Mouse (Mus musculus) R1 (cell line): ENCODE results near the gene Pmpcb.
A peak's percentile ranks its signal among the peaks of the same experiment; 100 is the strongest.

Experiments used
- DNase-seq: peaks from one replicate; pipeline ENCODE4 v3.0.0-alpha.2; 2018; ENCODE audit warnings: low read depth, low spot score

Gene Pmpcb

GRCm38 (mm10) chr5:21732177-21732911 lies 4.6 kb upstream of the Pmpcb start:
- peak; percentile 85 for DNase-seq

- DNase-seq, result peak; percentile 63
Observed at GRCm38 (mm10) chr5:21732930-21733329, 4.0 kb upstream of the Pmpcb start.

- peak; percentile 35 for DNase-seq
Observed at GRCm38 (mm10) chr5:21735100-21735499, 1.8 kb upstream of the Pmpcb start.

GRCm38 (mm10) chr5:21735584-21735983 lies 1.4 kb upstream of the Pmpcb start:
- DNase-seq, result peak; percentile 94

- DNase-seq, result peak; percentile 36
Observed at GRCm38 (mm10) chr5:21736046-21736445, 895 bp upstream of the Pmpcb start.

- DNase-seq, result no peak
Observed at GRCm38 (mm10) chr5:21737620-21738019, 679 bp downstream of the Pmpcb start.

GRCm38 (mm10) chr5:21739120-21739519 lies 2.2 kb downstream of the Pmpcb start:
- DNase-seq, result no peak

- DNase-seq, result peak; percentile 78
Observed at GRCm38 (mm10) chr5:21739881-21740280, 2.9 kb downstream of the Pmpcb start.

- no peak for DNase-seq
Observed at GRCm38 (mm10) chr5:21743606-21744005, 6.7 kb downstream of the Pmpcb start.

- DNase-seq, result no peak
Observed at GRCm38 (mm10) chr5:21744651-21745050, 7.7 kb downstream of the Pmpcb start.

- no peak for DNase-seq
Observed at GRCm38 (mm10) chr5:21745966-21746365, 9.0 kb downstream of the Pmpcb start.

GRCm38 (mm10) chr5:21768506-21768905 lies 31.6 kb downstream of the Pmpcb start:
- no peak for DNase-seq

- DNase-seq, result no peak
Observed at GRCm38 (mm10) chr5:21769841-21770240, 32.9 kb downstream of the Pmpcb start.

GRCm38 (mm10) chr5:21776491-21776890 lies 39.5 kb downstream of the Pmpcb start:
- peak; percentile 61 for DNase-seq

- peak; percentile 64 for DNase-seq
Observed at GRCm38 (mm10) chr5:21784161-21785052, 47.5 kb downstream of the Pmpcb start.

- peak; percentile 94 for DNase-seq
Observed at GRCm38 (mm10) chr5:21785053-21785452, 48.1 kb downstream of the Pmpcb start, which contains the start of the genes Dnajc2 and Psmc2. Gene Dnajc2 (minus strand): TSS chr5:21785251. Gene Psmc2 (plus strand): TSS chr5:21785283.

GRCm38 (mm10) chr5:21785776-21786175 lies 48.8 kb downstream of the Pmpcb start:
- DNase-seq, result no peak

GRCm38 (mm10) chr5:21786258-21787185 lies 49.6 kb downstream of the Pmpcb start:
- DNase-seq, result peak; percentile 96

GRCm38 (mm10) chr5:21787186-21788105 lies 50.5 kb downstream of the Pmpcb start:
- DNase-seq, result no peak

- DNase-seq, result no peak
Observed at GRCm38 (mm10) chr5:21789061-21789460, 52.1 kb downstream of the Pmpcb start.
